Comparison of ENCODE assay signal across 10 mouse cellular contexts in genomic region chr8:122709340-122710111, GRCm38 (mm10). TPM values are rescaled to one million over a fixed set of nuclear protein-coding genes. Genes with fewer than 3 reads are reported as not detected.
DNase-seq lines count a peak whose midpoint lies in the region; ATAC-seq and TF ChIP-seq lines count a peak whose summit lies in the region.
"Had no signal": no experiment of that assay in that cellular context is flagged by ENCODE, and none has a peak within 500 bp of the region (broad histone marks: within the 10 kb centered on the region; RNA-seq: fewer than 3 reads in every experiment).

No protein-coding gene starts in this region.

- TF ChIP-seq RAD21 in MEL (IDR thresholded peaks at IDR 0.05; ENCODE audit: low read depth, low read length): no peak; the same call in 1 of the 2 replicates

- H3K27ac ChIP-seq in MEL (ENCODE audit: control insufficient read depth, low read depth, low read length): no peak overlapping the region
- H3K27ac ChIP-seq in forebrain, embryonic 11.5 days (ENCODE audit: low read depth, low read length): no peak overlapping the region
- H3K27ac ChIP-seq: embryonic facial prominence, embryonic 13.5 days; limb, embryonic 13.5 days had no signal

- H3K79me2 ChIP-seq in MEL (ENCODE audit: control insufficient read depth, insufficient read depth, low read length, poor library complexity): no peaks in the 10 kb centered on the region; the same call in 1 of the 2 replicates

- H3K4me1 ChIP-seq in E14TG2a.4 (replicated peaks; ENCODE audit: low read depth, low read length) (peaks cover 28% of the 10 kb centered on the region), MEL (ENCODE audit: control insufficient read depth in 1 of 2, insufficient read depth in 2 of 2, low read length in 2 of 2) (peaks cover 14 to 53% of the 10 kb centered on the region in 2 experiments)
- peaks cover 5% of the 10 kb centered on the region; the same call in 1 of the 2 replicates for H3K4me1 ChIP-seq in forebrain, embryonic 11.5 days (replicated peaks; ENCODE audit: control insufficient read depth, insufficient read depth, low read length)

- no peak for DNase-seq in MEL (ENCODE audit: low read depth, low spot score)
- DNase-seq in forebrain, embryonic 11.5 days (ENCODE audit: low spot score): peak; percentile 63
- peak; percentile 30 to 31 for DNase-seq in layer of hippocampus, postnatal 25 days (ENCODE audit: extremely low spot score in 1 of 2, low spot score in 1 of 2)
- DNase-seq in telencephalon, adult 2 months (ENCODE audit: low read depth, low spot score): peak; percentile 36
- no peak for DNase-seq in gastrocnemius, postnatal 25 days
- no peak for DNase-seq in gastrocnemius, adult 8-10 months (ENCODE audit: low spot score in 2 of 2)
- no peak for DNase-seq in c-Kit-positive CD71-positive TER-119-positive erythroid progenitor cells, embryonic 14.5 days (ENCODE audit: low spot score)

- H3K4me2 ChIP-seq in forebrain, embryonic 11.5 days (ENCODE audit: low read depth, low read length, severe bottlenecking): no peak overlapping the region
- H3K4me2 ChIP-seq: embryonic facial prominence, embryonic 13.5 days; limb, embryonic 13.5 days had no signal

- H3K9me3 ChIP-seq in E14TG2a.4 (ENCODE audit: low read length): no peaks in the 10 kb centered on the region
- H3K9me3 ChIP-seq in MEL (replicated peaks; ENCODE audit: insufficient read depth, low read length): no peaks in the 10 kb centered on the region
- H3K9me3 ChIP-seq in forebrain, embryonic 11.5 days (ENCODE audit: control insufficient read depth, low read length): no peaks in the 10 kb centered on the region
- H3K9me3 ChIP-seq: embryonic facial prominence, embryonic 13.5 days; limb, embryonic 13.5 days had no signal

- H3K9ac ChIP-seq in MEL (ENCODE audit: control insufficient read depth, low read depth, low read length, poor library complexity, severe bottlenecking): no peak overlapping the region
- H3K9ac ChIP-seq in forebrain, embryonic 11.5 days (ENCODE audit: low read length): no peak overlapping the region
- H3K9ac ChIP-seq: embryonic facial prominence, embryonic 13.5 days; limb, embryonic 13.5 days had no signal

- WGBS in forebrain, embryonic 11.5 days: 52% methylated on average over 26 of the region's 26 CpGs

- no peak for TF ChIP-seq EP300 in MEL (IDR thresholded peaks at IDR 0.05; ENCODE audit: low read depth in 1 of 2, low read length in 2 of 2)

- ATAC-seq in forebrain, embryonic 11.5 days (replicated peaks; ENCODE audit: low FRiP score): no peak

- no peak for TF ChIP-seq POLR2A in MEL (IDR thresholded peaks at IDR 0.05; ENCODE audit: control insufficient read depth in 1 of 2, insufficient read depth in 1 of 2, low read depth in 1 of 2, low read length in 2 of 2, poor library complexity in 1 of 2)

- peak overlapping the region; percentile 39 for H3K4me3 ChIP-seq in E14TG2a.4 (replicated peaks; ENCODE audit: low read length)
- H3K4me3 ChIP-seq in MEL (ENCODE audit: control insufficient read depth in 1 of 2, insufficient read depth in 1 of 2, low read depth in 2 of 2, low read length in 2 of 2): no peak overlapping the region
- H3K4me3 ChIP-seq in forebrain, embryonic 11.5 days (ENCODE audit: low read depth, low read length): no peak overlapping the region
- H3K4me3 ChIP-seq: embryonic facial prominence, embryonic 13.5 days; limb, embryonic 13.5 days had no signal

- peaks cover 10% of the 10 kb centered on the region for H3K27me3 ChIP-seq in E14TG2a.4 (ENCODE audit: insufficient read depth, low read length)
- no peaks in the 10 kb centered on the region for H3K27me3 ChIP-seq in MEL (ENCODE audit: control insufficient read depth in 1 of 2, insufficient read depth in 2 of 2, low read length in 2 of 2)
- H3K27me3 ChIP-seq in forebrain, embryonic 11.5 days (ENCODE audit: control insufficient read depth, insufficient read depth, low read length): no peaks in the 10 kb centered on the region

- H3K36me3 ChIP-seq in E14TG2a.4 (ENCODE audit: insufficient read depth, low read length) (no peaks in the 10 kb centered on the region), MEL (ENCODE audit: control insufficient read depth in 1 of 2, insufficient read depth in 2 of 2, low read length in 2 of 2) (peaks cover 0 to 35% of the 10 kb centered on the region in 2 experiments; a peak in 2 of 4 replicates)
- no peaks in the 10 kb centered on the region for H3K36me3 ChIP-seq in forebrain, embryonic 11.5 days (ENCODE audit: control insufficient read depth, insufficient read depth, low read length)
- H3K36me3 ChIP-seq: embryonic facial prominence, embryonic 13.5 days; limb, embryonic 13.5 days had no signal

- no peak for TF ChIP-seq CTCF in E14TG2a.4 (conservative IDR thresholded peaks at IDR 0.05; ENCODE audit: low read length)
- TF ChIP-seq CTCF in MEL (IDR thresholded peaks at IDR 0.05 in 2 of 3, conservative IDR thresholded peaks at IDR 0.05 in 1 of 3; ENCODE audit: control insufficient read depth in 1 of 3, insufficient read depth in 1 of 3, low read depth in 2 of 3, low read length in 3 of 3, poor library complexity in 1 of 3, severe bottlenecking in 1 of 3): peak in 2 of 3 experiments; percentile 18 to 38; a peak in 3 of 6 replicates

TF ChIP-seq in MEL, 35 proteins besides CTCF, POLR2A, EP300 and RAD21:
- TF ChIP-seq CHD1 (IDR thresholded peaks at IDR 0.05; ENCODE audit: low read depth, low read length): no peak
- TF ChIP-seq MAZ (IDR thresholded peaks at IDR 0.05; ENCODE audit: low read depth, low read length): peak; percentile 12; the same call in 1 of the 2 replicates
- TF ChIP-seq GABPA (IDR thresholded peaks at IDR 0.05; ENCODE audit: low read depth, low read length): no peak
- TF ChIP-seq TAL1 (IDR thresholded peaks at IDR 0.05; ENCODE audit: low read length): no peak
- TF ChIP-seq SIN3A (IDR thresholded peaks at IDR 0.05; ENCODE audit: low read length): no peak
- no peak for TF ChIP-seq UBTF (IDR thresholded peaks at IDR 0.05; ENCODE audit: borderline replicate concordance, insufficient read depth, low read depth, low read length)
- TF ChIP-seq ETS1 (IDR thresholded peaks at IDR 0.05; ENCODE audit: low read depth, low read length): peak; percentile 30; the same call in 1 of the 2 replicates
- no peak for TF ChIP-seq USF2 (IDR thresholded peaks at IDR 0.05; ENCODE audit: borderline replicate concordance in 1 of 2, insufficient read depth in 1 of 2, low read depth in 1 of 2, low read length in 2 of 2)
- 0 out of 2 replicates have a peak, but pooled peaks have one; percentile 8 for TF ChIP-seq SMC3 (IDR thresholded peaks at IDR 0.05; ENCODE audit: low read depth, low read length)
- no peak for TF ChIP-seq ZNF384 (IDR thresholded peaks at IDR 0.05; ENCODE audit: low read depth, low read length)
- no peak for TF ChIP-seq GATA1 (IDR thresholded peaks at IDR 0.05; ENCODE audit: low read depth, low read length)
- no peak for TF ChIP-seq JUND (IDR thresholded peaks at IDR 0.05; ENCODE audit: low read depth, low read length)
- TF ChIP-seq MXI1 (IDR thresholded peaks at IDR 0.05; ENCODE audit: low read depth, low read length): no peak
- TF ChIP-seq ZMIZ1 (IDR thresholded peaks at IDR 0.05; ENCODE audit: low read depth, low read length): no peak
- TF ChIP-seq MAX (IDR thresholded peaks at IDR 0.05; ENCODE audit: low read length): no peak
- TF ChIP-seq USF1 (IDR thresholded peaks at IDR 0.05; ENCODE audit: low read depth, low read length): no peak
- no peak for TF ChIP-seq BHLHE40 (IDR thresholded peaks at IDR 0.05; ENCODE audit: borderline replicate concordance, low read depth, low read length)
- no peak for TF ChIP-seq POLR2AphosphoS5 (IDR thresholded peaks at IDR 0.05; ENCODE audit: borderline replicate concordance, low read depth, low read length)
- TF ChIP-seq NELFE (IDR thresholded peaks at IDR 0.05; ENCODE audit: low read depth, low read length): no peak
- TF ChIP-seq MEF2A (IDR thresholded peaks at IDR 0.05; ENCODE audit: extremely low read depth, insufficient replicate concordance, low read depth, low read length, poor library complexity, severe bottlenecking): no peak
- no peak for TF ChIP-seq RCOR1 (IDR thresholded peaks at IDR 0.05; ENCODE audit: low read depth, low read length)
- TF ChIP-seq ELF1 (IDR thresholded peaks at IDR 0.05; ENCODE audit: low read depth, low read length): no peak
- TF ChIP-seq POLR2AphosphoS2 (IDR thresholded peaks at IDR 0.05; ENCODE audit: low read length): no peak
- no peak for TF ChIP-seq MYB (IDR thresholded peaks at IDR 0.05; ENCODE audit: low read depth, low read length)
- peak; percentile 44; the same call in 1 of the 2 replicates for TF ChIP-seq NRF1 (IDR thresholded peaks at IDR 0.05; ENCODE audit: insufficient read depth, low read depth, low read length, poor library complexity, severe bottlenecking)
- no peak for TF ChIP-seq MAFK (IDR thresholded peaks at IDR 0.05; ENCODE audit: borderline replicate concordance, low read depth, low read length)

RNA-seq across cellular contexts. Expression of gene Cbfa2t3, which starts 10.6 kb away (rescaled TPM):
- 10.5 and 11.1 TPM in 2 replicates for total RNA-seq in MEL (2012; rRNA removed)
- 100 to 1,000 TPM in 1 of 2 experiments, not detected in 1; 102 TPM for polyA plus RNA-seq in MEL (2012; ENCODE audit: insufficient read depth in 1 of 2, insufficient read length in 2 of 2, low read depth in 1 of 2, low replicate concordance in 2 of 2, missing spikeins in 1 of 2)
- polyA plus RNA-seq in forebrain, embryonic 11.5 days (2014; fragmentation: Nextera tagmentation; extraction: Ambion mirVana): 6.0 and 7.0 TPM in 2 replicates
- total RNA-seq in layer of hippocampus, postnatal 25 days (2021): 10 to 100 TPM; 40.0 to 43.6 TPM
- 10 to 100 TPM; 19.0 to 27.8 TPM for total RNA-seq in gastrocnemius, postnatal 25 days (2021)
- total RNA-seq in gastrocnemius, adult 8-10 months (2022): 10 to 100 TPM; 12.3 to 22.0 (median 17.2) TPM

Comparison
In these comparisons a context has a peak if more than half of its experiments do, and no peak if none do; other contexts are left out.
1. DNase-seq: peak in forebrain, embryonic 11.5 days (single experiment), layer of hippocampus, postnatal 25 days (2 of 2) and telencephalon, adult 2 months (single experiment); none in MEL (single experiment), gastrocnemius, postnatal 25 days (single experiment), gastrocnemius, adult 8-10 months (0 of 2) and c-Kit-positive CD71-positive TER-119-positive erythroid progenitor cells, embryonic 14.5 days (single experiment).